Mouse (Mus musculus) midbrain, postnatal 0 days (tissue): ENCODE data around the gene Mrgprb4. TPM values are rescaled to one million over a fixed set of nuclear protein-coding genes. Genes with fewer than 3 reads are reported as not detected.
A peak's percentile ranks its signal among the peaks of the same experiment; 100 is the strongest.

Experiments
- ATAC-seq: fragments of 200-750 bp; cut with Nextera tagmentation; 2 replicates; pipeline ENCODE4 v1.8.0; 2017; ENCODE audit warnings: moderate number of reproducible peaks, mild to moderate bottlenecking, moderate TSS enrichment, moderate library complexity; ENCODE audit not compliant: low FRiP score
- DNase-seq: peaks from one replicate; pipeline ENCODE4 v3.0.0-alpha.2; 2015; ENCODE audit warnings: low spot score
- H3K27ac ChIP-seq: fragments of 300-500 bp; sonication (generic); 2 replicates; pipeline ENCODE4 v1.5.1; 2014; ENCODE audit warnings: low read depth, mild to moderate bottlenecking, low read length, mixed read lengths
- H3K27me3 ChIP-seq: fragments of 300-500 bp; sonication (generic); 2 replicates; pipeline ENCODE4 v1.6.1; 2014; ENCODE audit warnings: low read length, control low read depth, mixed read lengths; ENCODE audit not compliant: insufficient read depth
- H3K36me3 ChIP-seq: fragments of 300-500 bp; sonication (generic); 2 replicates; pipeline ENCODE4 v1.6.1; 2014; ENCODE audit warnings: low read length, control low read depth, mixed read lengths; ENCODE audit not compliant: insufficient read depth
- H3K4me1 ChIP-seq: fragments of 300-500 bp; sonication (generic); 2 replicates; pipeline ENCODE4 v1.6.1; 2014; ENCODE audit warnings: mild to moderate bottlenecking, control low read depth, antibody characterized with exemption, low read length, mixed read lengths; ENCODE audit not compliant: insufficient read depth
- H3K4me2 ChIP-seq: fragments of 300-500 bp; sonication (generic); 2 replicates; pipeline ENCODE4 v1.6.1; 2014; ENCODE audit warnings: low read depth, mild to moderate bottlenecking, low read length, mixed read lengths; ENCODE audit not compliant: poor library complexity, severe bottlenecking
- H3K4me3 ChIP-seq: fragments of 300-500 bp; sonication (generic); 2 replicates; pipeline ENCODE4 v1.5.1; 2014; ENCODE audit warnings: low read depth, mild to moderate bottlenecking, low read length, moderate library complexity
- H3K9ac ChIP-seq: fragments of 300-500 bp; sonication (generic); replicated peaks from 2 replicates; pipeline ENCODE4 v1.6.1; 2014; ENCODE audit warnings: mild to moderate bottlenecking, low read length, moderate library complexity, mixed read lengths; ENCODE audit not compliant: poor library complexity, severe bottlenecking
- H3K9me3 ChIP-seq: fragments of 300-500 bp; sonication (generic); 2 replicates; pipeline ENCODE4 v1.6.1; 2016; ENCODE audit warnings: low read length, control low read depth
- CTCF ChIP-seq: IDR thresholded peaks from 2 replicates; pipeline ENCODE4 v1.5.1; 2016; ENCODE audit warnings: antibody characterized with exemption, mild to moderate bottlenecking
- WGBS: fragments of 180-500 bp; shearing (Covaris S2); extraction: QIAGEN DNeasy Blood & Tissue Kit; methylation state at CpG from one replicate; pipeline ENCODE4 v1.1.7; 2014; 5-methylcytosine and 5-hydroxymethylcytosine counted together
- polyA plus RNA-seq: library from polyadenylated mRNA; unstranded; fragments of >200 nt; fragmentation: Nextera tagmentation; extraction: Ambion mirVana; gene quantifications from 2 replicates; pipeline ENCODE4 v1.2.1, GENCODE M21; 2015
- total RNA-seq: library from RNA; depleted of rRNA; stranded (reverse); fragments of >200 nt; gene quantifications from 2 replicates; pipeline ENCODE4 v1.2.3, GENCODE M21; 2014; rRNA removed

Gene Mrgprb4
- total RNA-seq, result not detected in 2 replicates
- polyA plus RNA-seq, result not detected in 2 replicates

- 86% methylated on average over 3 of the region's 3 CpGs for WGBS
- ATAC-seq, result no peak
- no peak for TF ChIP-seq CTCF
- no peak for DNase-seq
- H3K27ac ChIP-seq, result no peak within 1 kb of the TSS
- H3K9me3 ChIP-seq, result no peaks in the 10 kb centered on the region
- H3K4me1 ChIP-seq, result no peaks in the 10 kb centered on the region
- no peak within 1 kb of the TSS for H3K4me3 ChIP-seq
- H3K27me3 ChIP-seq, result no peaks in the 10 kb centered on the region
- no peak within 1 kb of the TSS for H3K4me2 ChIP-seq
- no peak within 1 kb of the TSS for H3K9ac ChIP-seq
- no peaks in the 10 kb centered on the region for H3K36me3 ChIP-seq
Measured at GRCm38 (mm10) chr7:48199188-48199587, at the start of gene Mrgprb4. Mrgprb4 (minus strand) TSS chr7:48199288.

- no peak overlapping the region for H3K4me2 ChIP-seq
- H3K27ac ChIP-seq, result no peak overlapping the region
- no peak overlapping the region for H3K9ac ChIP-seq
- no peak for DNase-seq
- H3K36me3 ChIP-seq, result no peaks in the 10 kb centered on the region
- no peak for ATAC-seq
- H3K27me3 ChIP-seq, result no peaks in the 10 kb centered on the region
- 0 out of 2 replicates have a peak, but pooled peaks cover 10% of the 10 kb centered on the region for H3K9me3 ChIP-seq
- H3K4me3 ChIP-seq, result no peak overlapping the region
- no peaks in the 10 kb centered on the region for H3K4me1 ChIP-seq
- TF ChIP-seq CTCF, result no peak
Measured at GRCm38 (mm10) chr7:48226114-48226513, 27.0 kb upstream of the Mrgprb4 start.

GRCm38 (mm10) chr7:48225065-48225464, 26.0 kb upstream of the Mrgprb4 start:
- H3K9me3 ChIP-seq, result 0 out of 2 replicates have a peak, but pooled peaks cover 6% of the 10 kb centered on the region
- no peaks in the 10 kb centered on the region for H3K27me3 ChIP-seq
- TF ChIP-seq CTCF, result no peak
- H3K36me3 ChIP-seq, result no peaks in the 10 kb centered on the region
- no peak overlapping the region for H3K4me2 ChIP-seq
- H3K27ac ChIP-seq, result no peak overlapping the region
- DNase-seq (no peak), ATAC-seq (no peak)
- WGBS, result 79% methylated on average over 5 of the region's 5 CpGs
- H3K9ac ChIP-seq, result no peak overlapping the region
- H3K4me3 ChIP-seq, result no peak overlapping the region
- no peaks in the 10 kb centered on the region for H3K4me1 ChIP-seq

- H3K27me3 ChIP-seq, result no peaks in the 10 kb centered on the region
- no peaks in the 10 kb centered on the region for H3K4me1 ChIP-seq
- H3K4me3 ChIP-seq, result no peak within 1 kb of the TSS
- no peak within 1 kb of the TSS for H3K27ac ChIP-seq
- no peaks in the 10 kb centered on the region for H3K36me3 ChIP-seq
- no peak for TF ChIP-seq CTCF
- DNase-seq (no peak), ATAC-seq (no peak)
- no peaks in the 10 kb centered on the region for H3K9me3 ChIP-seq
- WGBS, result 79% methylated on average over 2 of the region's 2 CpGs
- no peak within 1 kb of the TSS for H3K4me2 ChIP-seq
- no peak within 1 kb of the TSS for H3K9ac ChIP-seq
Measured at GRCm38 (mm10) chr7:48168919-48169318, 30.2 kb downstream of the Mrgprb4 start, which contains the start of gene Mrgprb5. Mrgprb5 (minus strand) TSS chr7:48169019.

- 42% methylated on average over 2 of the region's 2 CpGs for WGBS
- ATAC-seq (no peak), DNase-seq (peak; percentile 1)
- H3K9me3 ChIP-seq, result no peaks in the 10 kb centered on the region
- no peak overlapping the region for H3K27ac ChIP-seq
- no peak for TF ChIP-seq CTCF
- no peak overlapping the region for H3K9ac ChIP-seq
- H3K4me3 ChIP-seq, result no peak overlapping the region
- no peaks in the 10 kb centered on the region for H3K4me1 ChIP-seq
- H3K4me2 ChIP-seq, result no peak overlapping the region
- H3K36me3 ChIP-seq, result no peaks in the 10 kb centered on the region
- no peaks in the 10 kb centered on the region for H3K27me3 ChIP-seq
Measured at GRCm38 (mm10) chr7:48167471-48167870, 31.6 kb downstream of the Mrgprb4 start.

Other genes with a start within 250 kb of the Mrgprb4 start
- not detected in 2 replicates for gene Mrgpra4, start 217.2 kb downstream of the Mrgprb4 start, total RNA-seq
- gene Mrgpra4, start 217.2 kb downstream of the Mrgprb4 start, polyA plus RNA-seq, result not detected in 2 replicates
- not detected in 2 replicates for gene Mrgprx1, start 171.7 kb downstream of the Mrgprb4 start, total RNA-seq
- gene Mrgprx1, start 171.7 kb downstream of the Mrgprb4 start, polyA plus RNA-seq, result not detected in 2 replicates
- gene Mrgprb5, start 30.3 kb downstream of the Mrgprb4 start, total RNA-seq, result not detected in 2 replicates
- gene Mrgprb5, start 30.3 kb downstream of the Mrgprb4 start, polyA plus RNA-seq, result not detected in 2 replicates
- gene Mrgprb8, start 189.2 kb upstream of the Mrgprb4 start, total RNA-seq, result not detected in 2 replicates
- gene Mrgprb8, start 189.2 kb upstream of the Mrgprb4 start, polyA plus RNA-seq, result not detected in 2 replicates